Mouse (Mus musculus): ENCODE results near the gene Sar1b. TPM values are rescaled to one million over a fixed set of nuclear protein-coding genes. Genes with fewer than 3 reads are reported as not detected.
"Not testable (repeated sequence)": the region's sequence is repeated elsewhere in the genome, so short reads cannot be mapped to it uniquely, and the experiment has no call there.

Sar1b gene
- 10 to 100 TPM; 67.7 to 71.7 TPM for total RNA-seq (2021)
- long read RNA-seq, experiment 1, transcript Sar1b-201 (7 exons, 1,201 nt), result major isoform, 90 of 100 reads
- long read RNA-seq, experiment 1, partial matches to known transcripts, result 0 of 100 reads
- long read RNA-seq, experiment 1, other reads (novel, unspliced or antisense), result 10 of 100 reads
- long read RNA-seq, experiment 2, transcript Sar1b-201 (7 exons, 1,201 nt), result major isoform, 87 of 96 reads
- long read RNA-seq, experiment 2, partial matches to known transcripts, result 0 of 96 reads
- long read RNA-seq, experiment 2, other reads (novel, unspliced or antisense), result 9 of 96 reads

GRCm38 (mm10) chr11:51763213-51763907 is at the start of gene Sar1b, which contains the start of gene Sec24a:
Sar1b (plus strand) TSS chr11:51763687.
Sec24a (minus strand) TSS chr11:51763634.
- peak; percentile 78 to 83 for DNase-seq (ENCODE audit: low spot score in 2 of 2)

- no peak for DNase-seq (ENCODE audit: low spot score in 2 of 2)
Measured at GRCm38 (mm10) chr11:51721066-51721465, 42.4 kb upstream of the Sar1b start.

- no peak for DNase-seq (ENCODE audit: low spot score in 2 of 2)
Measured at GRCm38 (mm10) chr11:51732883-51733282, 30.6 kb upstream of the Sar1b start.

GRCm38 (mm10) chr11:51734218-51734617 is 29.3 kb upstream of the Sar1b start:
- not testable (repeated sequence) for DNase-seq (ENCODE audit: low spot score in 2 of 2)

GRCm38 (mm10) chr11:51738651-51739403 is 24.7 kb upstream of the Sar1b start:
- DNase-seq (ENCODE audit: low spot score in 2 of 2), result no peak

GRCm38 (mm10) chr11:51740701-51741100 is 22.8 kb upstream of the Sar1b start:
- DNase-seq (ENCODE audit: low spot score in 2 of 2), result no peak

GRCm38 (mm10) chr11:51746096-51746495 is 17.4 kb upstream of the Sar1b start:
- no peak for DNase-seq (ENCODE audit: low spot score in 2 of 2)

GRCm38 (mm10) chr11:51751623-51752225 is 11.8 kb upstream of the Sar1b start:
- not testable (repeated sequence) for DNase-seq (ENCODE audit: low spot score in 2 of 2)

- DNase-seq (ENCODE audit: low spot score in 2 of 2), result peak in 1 of 2 experiments; percentile 49
Measured at GRCm38 (mm10) chr11:51755621-51756311, 7.7 kb upstream of the Sar1b start.

GRCm38 (mm10) chr11:51756352-51756771 is 7.1 kb upstream of the Sar1b start:
- DNase-seq (ENCODE audit: low spot score in 2 of 2), result peak; percentile 86 to 94

GRCm38 (mm10) chr11:51757023-51757422 is 6.5 kb upstream of the Sar1b start:
- DNase-seq (ENCODE audit: low spot score in 2 of 2), result no peak

GRCm38 (mm10) chr11:51757625-51758024 is 5.9 kb upstream of the Sar1b start:
- no peak for DNase-seq (ENCODE audit: low spot score in 2 of 2)

GRCm38 (mm10) chr11:51758207-51758606 is 5.3 kb upstream of the Sar1b start:
- not testable (repeated sequence) for DNase-seq (ENCODE audit: low spot score in 2 of 2)

GRCm38 (mm10) chr11:51759251-51759650 is 4.2 kb upstream of the Sar1b start:
- DNase-seq (ENCODE audit: low spot score in 2 of 2), result no peak

- DNase-seq (ENCODE audit: low spot score in 2 of 2), result no peak
Measured at GRCm38 (mm10) chr11:51759941-51760657, 3.4 kb upstream of the Sar1b start.

GRCm38 (mm10) chr11:51761241-51761640 is 2.2 kb upstream of the Sar1b start:
- no peak for DNase-seq (ENCODE audit: low spot score in 2 of 2)

- no peak for DNase-seq (ENCODE audit: low spot score in 2 of 2)
Measured at GRCm38 (mm10) chr11:51763955-51764354, 468 bp downstream of the Sar1b start.

- no peak for DNase-seq (ENCODE audit: low spot score in 2 of 2)
Measured at GRCm38 (mm10) chr11:51764816-51765215, 1.3 kb downstream of the Sar1b start.

- no peak for DNase-seq (ENCODE audit: low spot score in 2 of 2)
Measured at GRCm38 (mm10) chr11:51767579-51768220, 4.2 kb downstream of the Sar1b start.

- no peak for DNase-seq (ENCODE audit: low spot score in 2 of 2)
Measured at GRCm38 (mm10) chr11:51768296-51768695, 4.8 kb downstream of the Sar1b start.
